Mouse (Mus musculus) heart, postnatal 25 days (tissue): ENCODE measurements around the gene Ddx42. TPM values are rescaled to one million over a fixed set of nuclear protein-coding genes. Genes with fewer than 3 reads are reported as not detected.

Source experiments
- DNase-seq: peaks from one replicate; pipeline ENCODE4 v3.0.0; 2022; ENCODE audit warnings: low spot score
- intact Hi-C: fragments of 180-260 bp; cut with DNase I; formaldehyde crosslinking; loops from one replicate; pipeline ENCODE4 v1.15.1; 2025
- total RNA-seq, 2 experiments: library from RNA; stranded (reverse); gene quantifications; 2 replicates each; pipeline ENCODE4 v1.2.3; 2021

The Ddx42 gene
- total RNA-seq, 2 experiments from 2014 or later, result 24.5 to 25.7 TPM

- intact Hi-C loops, result no loop called here
- no peak for DNase-seq
Observed at GRCm38 (mm10) chr11:106265570-106265969, 48.8 kb downstream of the Ddx42 start.

GRCm38 (mm10) chr11:106266431-106266830 lies 49.7 kb downstream of the Ddx42 start:
- DNase-seq, result no peak
- intact Hi-C loops, result no loop called here

GRCm38 (mm10) chr11:106267311-106267852 lies 50.7 kb downstream of the Ddx42 start:
- DNase-seq, result peak; percentile 23
- intact Hi-C loops, result no loop called here

- intact Hi-C loops, result no loop called here
- DNase-seq, result no peak
Observed at GRCm38 (mm10) chr11:106267871-106268270, 51.1 kb downstream of the Ddx42 start.

- peak; percentile 86 for DNase-seq
- intact Hi-C loops, result no loop called here
Observed at GRCm38 (mm10) chr11:106268326-106269059, 51.8 kb downstream of the Ddx42 start.

- no peak for DNase-seq
- intact Hi-C loops, result no loop called here
Observed at GRCm38 (mm10) chr11:106269060-106269431, 52.3 kb downstream of the Ddx42 start.

- no peak for DNase-seq
- intact Hi-C loops, result loop anchor here (10.0 kb wide), 2 partner anchors 224 to 344 kb away; partner anchors contain the start of gene Tex2
Observed at GRCm38 (mm10) chr11:106271131-106271793, 54.5 kb downstream of the Ddx42 start.

- no peak for DNase-seq
- intact Hi-C loops, result loop anchor here (2.0 to 10.0 kb wide), 4 partner anchors 15 to 343 kb away; partner anchors contain the start of genes Ccdc47, Ddx42, Ftsj3 and Psmc5
Observed at GRCm38 (mm10) chr11:106271794-106272643, 55.3 kb downstream of the Ddx42 start.

GRCm38 (mm10) chr11:106272644-106273310 lies 56.1 kb downstream of the Ddx42 start, which contains the start of gene Smarcd2:
TSS of gene Smarcd2 (minus strand) at chr11:106272972.
- intact Hi-C loops, result loop anchor here (2.0 to 10.0 kb wide), 4 partner anchors 16 to 342 kb away; partner anchors contain the start of genes Ccdc47, Ddx42, Ftsj3 and Psmc5
- peak; percentile 100 for DNase-seq

- intact Hi-C loops, result loop anchor here (2.0 to 10.0 kb wide), 4 partner anchors 16 to 342 kb away; partner anchors contain the start of genes Ccdc47, Ddx42, Ftsj3 and Psmc5
- DNase-seq, result no peak
Observed at GRCm38 (mm10) chr11:106273311-106273684, 56.6 kb downstream of the Ddx42 start.

- no peak for DNase-seq
- intact Hi-C loops, result loop anchor here (2.0 to 10.0 kb wide), 4 partner anchors 17 to 341 kb away; partner anchors contain the start of genes Ccdc47, Ddx42, Ftsj3 and Psmc5
Observed at GRCm38 (mm10) chr11:106273811-106274210, 57.1 kb downstream of the Ddx42 start.

GRCm38 (mm10) chr11:106274374-106274773 lies 57.6 kb downstream of the Ddx42 start:
- no peak for DNase-seq
- intact Hi-C loops, result loop anchor here (10.0 kb wide), 2 partner anchors 220 to 340 kb away; partner anchors contain the start of gene Tex2

GRCm38 (mm10) chr11:106274971-106275411 lies 58.3 kb downstream of the Ddx42 start:
- no peak for DNase-seq
- intact Hi-C loops, result loop anchor here (10.0 kb wide), 2 partner anchors 220 to 340 kb away; partner anchors contain the start of gene Tex2

- intact Hi-C loops, result loop anchor here (10.0 kb wide), 2 partner anchors 218 to 338 kb away; partner anchors contain the start of gene Tex2
- DNase-seq, result peak; percentile 80
Observed at GRCm38 (mm10) chr11:106276454-106276853, 59.7 kb downstream of the Ddx42 start, which contains the start of gene Tcam1. TSS of gene Tcam1 (plus strand) at chr11:106276672.

- DNase-seq, result no peak
- intact Hi-C loops, result no loop called here
Observed at GRCm38 (mm10) chr11:106282452-106282851, 65.7 kb downstream of the Ddx42 start.

GRCm38 (mm10) chr11:106283371-106283770 lies 66.6 kb downstream of the Ddx42 start:
- intact Hi-C loops, result no loop called here
- DNase-seq, result no peak

- intact Hi-C loops, result no loop called here
Observed at GRCm38 (mm10) chr11:106284126-106284525, 67.4 kb downstream of the Ddx42 start.

GRCm38 (mm10) chr11:106286206-106286605 lies 69.5 kb downstream of the Ddx42 start:
- DNase-seq, result no peak
- intact Hi-C loops, result no loop called here

More at GRCm38 (mm10) chr11:106284126-106284525, 67.4 kb downstream of the Ddx42 start:
- DNase-seq, result no peak

- intact Hi-C loops, result no loop called here
- DNase-seq, result no peak
Observed at GRCm38 (mm10) chr11:106286987-106287386, 70.3 kb downstream of the Ddx42 start.
